Comparison of ENCODE assay signal across 10 mouse cellular contexts in the genomic region with DNA sequence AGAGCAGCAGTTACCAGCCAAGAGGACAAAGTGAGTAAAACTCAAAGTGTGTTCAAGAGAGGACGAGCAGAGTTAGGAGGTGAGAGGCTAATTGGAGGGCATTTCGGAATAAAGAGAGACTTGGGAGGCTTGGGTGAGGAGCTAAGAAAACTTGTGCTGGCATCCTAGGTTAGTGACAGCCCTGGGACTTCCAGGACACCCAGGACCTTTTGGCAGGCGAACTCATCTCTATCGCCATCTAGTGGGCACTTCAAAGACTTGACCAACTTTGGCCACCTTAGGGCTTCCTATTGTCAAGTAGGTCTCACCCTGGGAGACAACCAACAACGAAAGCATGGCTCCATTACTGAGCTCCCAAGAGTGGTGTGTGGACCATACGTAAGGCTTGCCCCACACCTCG. TPM values are rescaled to one million over a fixed set of nuclear protein-coding genes. Genes with fewer than 3 reads are reported as not detected.
DNase-seq lines count a peak whose midpoint lies in the region; ATAC-seq and TF ChIP-seq lines count a peak whose summit lies in the region.
"Had no signal": no experiment of that assay in that cellular context is flagged by ENCODE, and none has a peak within 500 bp of the region (broad histone marks: within the 10 kb centered on the region; RNA-seq: fewer than 3 reads in every experiment).

No protein-coding gene starts in this region.

- no peak overlapping the region for H3K4me2 ChIP-seq in intestine, postnatal 0 days (replicated peaks; ENCODE audit: low read depth)
- H3K4me2 ChIP-seq in midbrain, postnatal 0 days (ENCODE audit: low read depth, low read length, poor library complexity, severe bottlenecking), result no peak overlapping the region
- H3K4me2 ChIP-seq: embryonic facial prominence, embryonic 15.5 days had no signal

- TF ChIP-seq CTCF in intestine, postnatal 0 days (IDR thresholded peaks at IDR 0.05; ENCODE audit: low read depth), result peak; percentile 87
- peak; percentile 80 for TF ChIP-seq CTCF in midbrain, postnatal 0 days (IDR thresholded peaks at IDR 0.05)

- no peak overlapping the region for H3K27ac ChIP-seq in intestine, postnatal 0 days (ENCODE audit: low read depth, low read length)
- no peak overlapping the region for H3K27ac ChIP-seq in midbrain, postnatal 0 days (ENCODE audit: low read depth, low read length)
- H3K27ac ChIP-seq: embryonic facial prominence, embryonic 15.5 days had no signal

- peak; percentile 37 for ATAC-seq in common myeloid progenitor, adult 5-6 weeks (replicated peaks; ENCODE audit: low read depth, poor library complexity, severe bottlenecking)
- ATAC-seq in intestine, postnatal 0 days, result peak; percentile 57
- no peak for ATAC-seq in midbrain, postnatal 0 days (ENCODE audit: low FRiP score)

- no peak overlapping the region for H3K9ac ChIP-seq in intestine, postnatal 0 days (ENCODE audit: low read depth, low read length)
- no peak overlapping the region for H3K9ac ChIP-seq in midbrain, postnatal 0 days (replicated peaks; ENCODE audit: low read length, poor library complexity, severe bottlenecking)
- H3K9ac ChIP-seq: embryonic facial prominence, embryonic 15.5 days had no signal

- no peaks in the 10 kb centered on the region for H3K9me3 ChIP-seq in intestine, postnatal 0 days (ENCODE audit: control insufficient read depth)
- H3K9me3 ChIP-seq in midbrain, postnatal 0 days (ENCODE audit: low read length), result no peaks in the 10 kb centered on the region
- H3K9me3 ChIP-seq: embryonic facial prominence, embryonic 15.5 days had no signal

- H3K4me1 ChIP-seq in intestine, postnatal 0 days (replicated peaks; ENCODE audit: control insufficient read depth, insufficient read depth, low read length), result peaks cover 2% of the 10 kb centered on the region; the same call in 1 of the 2 replicates
- H3K4me1 ChIP-seq in midbrain, postnatal 0 days (ENCODE audit: insufficient read depth, low read length), result peaks cover 6% of the 10 kb centered on the region; the same call in 1 of the 2 replicates

- H3K36me3 ChIP-seq in intestine, postnatal 0 days (ENCODE audit: control insufficient read depth, insufficient read depth), result peaks cover 9% of the 10 kb centered on the region; the same call in 1 of the 2 replicates
- no peaks in the 10 kb centered on the region for H3K36me3 ChIP-seq in midbrain, postnatal 0 days (ENCODE audit: insufficient read depth, low read length)
- H3K36me3 ChIP-seq: embryonic facial prominence, embryonic 15.5 days had no signal

- 34% methylated on average over 7 of the region's 7 CpGs for WGBS in intestine, postnatal 0 days
- 21% methylated on average over 7 of the region's 7 CpGs for WGBS in midbrain, postnatal 0 days

- peak; percentile 47 to 55 for DNase-seq in heart, adult 9 months (ENCODE audit: low spot score in 2 of 2)
- DNase-seq in heart, adult 11 months, result no peak
- peak; percentile 72 for DNase-seq in 3T3-L1 (ENCODE audit: low read depth, low spot score)
- peak; percentile 31 for DNase-seq in NIH3T3 (ENCODE audit: low read depth)
- peak; percentile 80 for DNase-seq in midbrain, postnatal 0 days (ENCODE audit: low spot score)
- DNase-seq in frontal cortex, postnatal 25 days (ENCODE audit: low spot score in 2 of 2), result no peak

- H3K27me3 ChIP-seq in intestine, postnatal 0 days (replicated peaks; ENCODE audit: control insufficient read depth, insufficient read depth, low read length), result no peaks in the 10 kb centered on the region
- H3K27me3 ChIP-seq in midbrain, postnatal 0 days (ENCODE audit: insufficient read depth, low read length), result no peaks in the 10 kb centered on the region

- H3K4me3 ChIP-seq in intestine, postnatal 0 days (ENCODE audit: low read depth, low read length), result no peak overlapping the region
- no peak overlapping the region for H3K4me3 ChIP-seq in midbrain, postnatal 0 days (ENCODE audit: low read depth, low read length)
- H3K4me3 ChIP-seq: embryonic facial prominence, embryonic 15.5 days had no signal

RNA-seq across cellular contexts. Expression of a gene that starts 28.8 kb away (rescaled TPM):
- 0.14 TPM in 1 of 2 replicates, not detected in the other for total RNA-seq in common myeloid progenitor, adult 5-6 weeks (2017)
- polyA plus RNA-seq in intestine, postnatal 0 days (2015; fragmentation: Nextera tagmentation; extraction: Ambion mirVana), result 22.8 and 23.3 TPM in 2 replicates
- 0.05 and 0.82 TPM in 2 replicates for total RNA-seq in midbrain, postnatal 0 days (2014; rRNA removed)
- 0.26 and 0.36 TPM in 2 replicates for polyA plus RNA-seq in midbrain, postnatal 0 days (2015; fragmentation: Nextera tagmentation; extraction: Ambion mirVana)

RNA-seq across cellular contexts. Expression of a gene that starts 29.4 kb away (rescaled TPM):
- not detected in 2 replicates for total RNA-seq in common myeloid progenitor, adult 5-6 weeks (2017)
- polyA plus RNA-seq in intestine, postnatal 0 days (2015; fragmentation: Nextera tagmentation; extraction: Ambion mirVana), result 0.34 TPM in 1 of 2 replicates, not detected in the other
- not detected in 2 replicates for total RNA-seq in midbrain, postnatal 0 days (2014; rRNA removed)
- 0.28 TPM in 1 of 2 replicates, not detected in the other for polyA plus RNA-seq in midbrain, postnatal 0 days (2015; fragmentation: Nextera tagmentation; extraction: Ambion mirVana)
- polyA plus RNA-seq: lung, embryonic 16.5 days had no signal

RNA-seq across cellular contexts. Expression of a gene that starts 34.0 kb away (rescaled TPM):
- 5.5 and 13.3 TPM in 2 replicates for total RNA-seq in common myeloid progenitor, adult 5-6 weeks (2017)
- 42.4 and 47.8 TPM in 2 replicates for polyA plus RNA-seq in intestine, postnatal 0 days (2015; fragmentation: Nextera tagmentation; extraction: Ambion mirVana)
- 26.9 and 34.3 TPM in 2 replicates for total RNA-seq in midbrain, postnatal 0 days (2014; rRNA removed)
- 30.5 and 34.4 TPM in 2 replicates for polyA plus RNA-seq in midbrain, postnatal 0 days (2015; fragmentation: Nextera tagmentation; extraction: Ambion mirVana)

RNA-seq across cellular contexts. Expression of a gene that starts 38.8 kb away (rescaled TPM):
- 34.1 and 34.8 TPM in 2 replicates for total RNA-seq in common myeloid progenitor, adult 5-6 weeks (2017)
- 144 and 145 TPM in 2 replicates for polyA plus RNA-seq in intestine, postnatal 0 days (2015; fragmentation: Nextera tagmentation; extraction: Ambion mirVana)
- total RNA-seq in midbrain, postnatal 0 days (2014; rRNA removed), result 51.4 and 59.6 TPM in 2 replicates
- 204 and 218 TPM in 2 replicates for polyA plus RNA-seq in midbrain, postnatal 0 days (2015; fragmentation: Nextera tagmentation; extraction: Ambion mirVana)

RNA-seq across cellular contexts. Expression of a gene that starts 47.7 kb away (rescaled TPM):
- 100 and 118 TPM in 2 replicates for total RNA-seq in common myeloid progenitor, adult 5-6 weeks (2017)
- polyA plus RNA-seq in intestine, postnatal 0 days (2015; fragmentation: Nextera tagmentation; extraction: Ambion mirVana), result 32.5 and 35.6 TPM in 2 replicates
- 71.4 and 112 TPM in 2 replicates for total RNA-seq in midbrain, postnatal 0 days (2014; rRNA removed)
- polyA plus RNA-seq in midbrain, postnatal 0 days (2015; fragmentation: Nextera tagmentation; extraction: Ambion mirVana), result 42.1 and 50.7 TPM in 2 replicates

Comparison
In these comparisons a context has a peak if more than half of its experiments do, and no peak if none do; other contexts are left out.
1. DNase-seq: peak in heart, adult 9 months (2 of 2), 3T3-L1 (single experiment), NIH3T3 (single experiment) and midbrain, postnatal 0 days (single experiment); none in heart, adult 11 months (single experiment) and frontal cortex, postnatal 25 days (0 of 2).